8 mouse cellular contexts compared by ENCODE assay signal in the genomic region with DNA sequence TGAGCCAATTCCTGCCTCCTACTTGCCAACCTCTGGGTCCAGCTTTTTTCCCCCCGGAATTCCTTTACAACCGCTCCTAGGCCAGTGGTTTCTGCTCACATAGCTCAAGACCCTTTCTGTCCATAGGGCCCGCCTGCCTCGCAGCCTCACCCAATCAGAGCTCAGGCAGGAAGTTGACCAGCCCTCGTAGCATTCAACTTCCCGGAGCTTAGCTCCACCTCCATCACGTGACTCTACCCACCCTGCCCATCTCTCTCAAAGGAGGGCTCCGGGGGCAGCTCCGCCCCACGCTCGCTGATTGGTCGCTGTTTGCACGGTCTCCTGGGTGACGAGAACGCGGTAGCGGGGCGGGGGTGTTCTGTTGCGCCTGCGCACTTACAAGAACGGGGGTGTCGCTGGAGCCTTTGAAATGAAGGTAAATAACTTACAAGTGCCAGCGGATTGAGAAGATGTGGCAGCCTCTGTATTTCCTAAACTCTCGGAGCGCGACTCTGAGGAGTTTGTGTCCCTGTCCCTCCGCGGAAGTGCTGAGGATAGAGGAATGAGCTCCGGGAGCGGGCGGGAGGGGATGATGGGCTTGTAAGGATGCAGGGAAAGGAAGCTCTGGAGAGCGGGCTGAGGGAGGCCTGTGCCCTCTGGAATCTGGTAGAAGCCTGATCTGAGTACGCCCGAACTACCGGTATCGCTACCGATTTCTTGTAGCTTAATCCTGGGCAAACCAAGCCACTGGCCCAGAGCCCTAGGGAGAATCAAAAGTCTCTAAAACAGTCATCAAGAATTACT. TPM values are rescaled to one million over a fixed set of nuclear protein-coding genes. Genes with fewer than 3 reads are reported as not detected.
DNase-seq lines count a peak whose midpoint lies in the region; ATAC-seq and TF ChIP-seq lines count a peak whose summit lies in the region.

A gene (plus strand): TSS at position 351 of the 783 bp plus-strand sequence.

- peak; percentile 96 for TF ChIP-seq POLR2A in cortical plate, adult 2 months (IDR thresholded peaks at IDR 0.05; ENCODE audit: extremely low read depth, insufficient read depth, low read length)

- DNase-seq in gastrocnemius, adult 8-10 months (ENCODE audit: low spot score in 2 of 2): peak; percentile 97 to 99
- DNase-seq in hindlimb bud, embryonic 11.5 days (ENCODE audit: extremely low spot score, low read depth, low spot score): peak; percentile 97
- peak; percentile 91 to 100 for DNase-seq in left cerebral cortex, adult 8-10 months (ENCODE audit: low spot score in 2 of 2)
- DNase-seq in right cerebral cortex, postnatal 10 days (ENCODE audit: low spot score in 2 of 2): peak; percentile 99 to 100
- DNase-seq in urinary bladder, postnatal 25 days (ENCODE audit: low spot score): peak; percentile 90

- H3K27me3 ChIP-seq in megakaryocyte, embryonic 14.5 days (replicated peaks): peaks cover 2% of the 10 kb centered on the region

- peak; percentile 100 for ATAC-seq in activated CD4-positive, CD25-positive, alpha-beta regulatory T cell, adult 4 months

- peaks cover 3% of the 10 kb centered on the region for H3K36me3 ChIP-seq in megakaryocyte, embryonic 14.5 days (replicated peaks; ENCODE audit: low read length)

- peak within 1 kb of the TSS; percentile 54 for H3K4me3 ChIP-seq in cortical plate, adult 2 months (ENCODE audit: insufficient read depth, low read length)
- H3K4me3 ChIP-seq in megakaryocyte, embryonic 14.5 days (replicated peaks): peak within 1 kb of the TSS; percentile 94

- no peak within 1 kb of the TSS for H3K27ac ChIP-seq in cortical plate, adult 2 months (ENCODE audit: insufficient read depth, low read length)

- H3K4me1 ChIP-seq in cortical plate, adult 2 months (ENCODE audit: control insufficient read depth, insufficient read depth, low read length): peaks cover 2% of the 10 kb centered on the region; the same call in 1 of the 2 replicates
- peaks cover 10% of the 10 kb centered on the region for H3K4me1 ChIP-seq in megakaryocyte, embryonic 14.5 days

- H3K9me3 ChIP-seq in megakaryocyte, embryonic 14.5 days: no peaks in the 10 kb centered on the region

- no peak for TF ChIP-seq CTCF in cortical plate, adult 2 months (IDR thresholded peaks at IDR 0.05; ENCODE audit: extremely low read depth, insufficient read depth, low read length)

RNA-seq across cellular contexts. Expression of the gene that starts here (rescaled TPM):
- 1 to 10 TPM; 2.5 to 3.2 TPM for polyA plus RNA-seq in activated CD4-positive, CD25-positive, alpha-beta regulatory T cell, adult 4 months (2017; shearing (Covaris generic))
- 18.9 and 20.2 TPM in 2 replicates for polyA plus RNA-seq in cortical plate, adult 2 months (2012; rRNA removed)
- total RNA-seq in gastrocnemius, adult 8-10 months (2022): 1 to 10 TPM in 3 of 4 experiments, under 1 TPM in 1; 0.56 to 1.4 (median 1.1) TPM
- total RNA-seq in left cerebral cortex, adult 8-10 months (2022): 10 to 100 TPM; 20.5 to 23.6 (median 22.8) TPM
- 0.38 TPM in 1 of 2 replicates, not detected in the other for polyA plus RNA-seq in megakaryocyte, embryonic 14.5 days (2012; ENCODE audit: insufficient read depth, low replicate concordance)

Comparison
In these comparisons a context has a peak if more than half of its experiments do, and no peak if none do; other contexts are left out.
1. RNA of the gene that starts here (total RNA-seq): 20.5 to 23.6 TPM in left cerebral cortex, adult 8-10 months; 0.56 to 1.4 TPM in gastrocnemius, adult 8-10 months; every median in the first group is over 4 times any median in the second.
2. Peak in every context shown above with its lines, with median percentiles within 50 percentile points of each other: DNase-seq.